Mouse (Mus musculus) frontal cortex, postnatal 14 days (tissue): ENCODE data around the gene Tmem176a.
A peak's percentile ranks its signal among the peaks of the same experiment; 100 is the strongest.
"Not testable (repeated sequence)": the region's sequence is repeated elsewhere in the genome, so short reads cannot be mapped to it uniquely, and the experiment has no call there.

ENCODE experiments used
- DNase-seq, 2 experiments: peaks; one replicate each; pipeline ENCODE4 v3.0.0; 2022; ENCODE audit warnings: low spot score in 2 of 2

Gene Tmem176a

DNA sequence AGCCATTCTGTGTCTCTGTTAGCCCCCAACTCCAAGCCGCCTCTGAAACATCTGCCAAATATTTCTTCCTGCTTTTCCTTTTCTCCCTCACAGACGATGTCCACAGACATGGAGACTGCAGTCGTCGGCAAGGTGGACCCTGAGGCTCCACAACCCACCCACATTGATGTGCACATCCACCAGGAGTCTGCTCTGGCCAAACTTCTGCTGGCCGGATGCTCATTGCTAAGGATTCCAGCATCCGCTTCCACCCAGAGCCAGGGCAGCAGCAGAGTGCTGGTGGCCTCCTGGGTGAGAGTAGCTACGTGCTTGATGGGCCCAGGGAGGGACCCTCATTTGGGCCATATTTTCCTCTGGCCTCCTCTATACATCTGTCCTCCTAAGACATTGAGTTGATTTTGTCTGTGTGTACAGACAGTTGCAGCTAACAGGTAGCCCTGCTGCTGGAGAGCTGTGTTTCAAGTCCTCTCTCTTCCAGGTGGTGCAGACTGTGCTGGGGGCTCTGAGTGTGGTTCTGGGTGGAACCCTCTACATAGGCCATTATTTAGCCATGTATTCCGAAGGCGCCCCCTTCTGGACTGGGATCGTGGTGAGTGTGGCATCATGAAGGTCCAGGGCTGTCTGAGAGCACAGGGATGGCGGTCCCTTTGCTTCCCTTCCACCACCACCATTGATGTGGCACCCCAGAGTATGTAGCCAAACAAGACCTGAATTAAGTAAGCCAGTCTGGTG, 1.6 kb downstream of the Tmem176a start:
- peak in 1 of 2 experiments; percentile 16 for DNase-seq

DNA sequence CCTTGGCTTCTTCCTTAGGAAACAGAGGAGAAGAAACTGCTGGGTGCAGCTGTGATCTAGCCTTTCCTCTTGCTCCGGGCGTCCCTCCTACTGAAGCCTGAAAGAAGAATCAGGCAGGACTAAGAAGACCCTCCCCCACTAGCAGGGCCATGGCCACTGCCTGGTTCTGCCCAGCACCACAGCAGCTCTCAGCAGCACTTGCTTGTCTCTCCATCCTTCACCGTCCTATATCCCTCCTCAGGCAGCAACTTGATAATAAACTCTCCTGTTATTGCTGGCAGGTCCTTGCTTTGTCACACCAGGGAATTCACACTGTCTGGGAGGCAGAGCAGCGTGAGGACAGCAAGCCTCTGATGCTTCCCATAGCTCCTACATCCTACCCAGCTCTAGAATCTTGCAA, 4.4 kb downstream of the Tmem176a start:
- no peak for DNase-seq

GRCm38 (mm10) chr6:48851820-48852491, 11.2 kb downstream of the Tmem176a start:
- DNase-seq: no peak

DNA sequence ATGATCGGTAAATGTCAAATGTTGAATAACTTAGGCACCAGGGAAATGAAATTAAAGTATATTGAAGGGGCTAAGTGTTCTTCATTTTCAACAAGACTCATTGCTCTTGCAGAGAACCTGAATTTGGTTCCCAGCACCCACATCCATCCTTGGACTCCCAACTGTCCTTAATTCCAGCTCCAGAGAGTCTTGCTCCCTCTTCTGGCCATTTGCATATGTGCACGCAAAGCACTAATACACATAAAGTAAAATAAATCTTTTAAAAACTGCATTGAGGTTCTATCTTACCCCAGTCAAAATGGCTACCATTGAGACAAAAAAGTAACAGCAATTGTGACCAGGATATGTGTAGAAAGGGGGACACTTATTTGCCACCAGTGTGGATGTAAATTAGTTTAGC, 13.4 kb downstream of the Tmem176a start:
- no peak for DNase-seq

DNA sequence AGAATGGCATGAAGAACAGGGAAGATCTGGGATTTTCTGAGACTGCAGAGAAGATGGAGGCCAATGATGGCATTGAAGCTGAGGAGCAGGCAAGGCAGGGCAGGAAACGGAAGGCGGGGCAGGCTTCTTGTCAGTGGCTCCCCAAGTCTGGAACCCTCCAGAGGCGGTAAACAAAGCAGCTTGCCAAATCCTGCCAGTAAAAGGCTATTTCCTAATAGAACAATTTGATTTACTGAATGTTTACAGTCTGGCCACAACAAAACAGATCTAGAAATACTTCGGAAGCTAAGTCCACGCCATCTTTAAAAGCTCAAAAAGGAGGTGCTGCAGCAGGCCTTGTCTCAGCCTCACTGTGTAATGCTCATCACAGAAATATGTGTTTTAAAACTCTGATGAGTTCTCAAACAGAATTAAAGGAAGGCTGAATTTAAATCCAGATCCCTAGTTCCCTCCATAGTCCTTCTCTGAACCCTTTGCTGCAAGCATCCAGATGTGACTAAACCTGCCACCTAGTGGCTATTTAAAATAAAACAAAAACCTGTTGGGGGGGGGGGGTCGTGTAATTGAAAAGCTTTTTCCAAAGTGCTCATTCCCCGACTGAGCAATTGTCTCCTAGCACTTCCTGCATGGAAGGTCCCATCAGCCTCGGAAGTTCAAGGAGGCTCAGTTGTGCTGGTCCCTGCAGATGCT, 17.0 kb downstream of the Tmem176a start:
- no peak for DNase-seq

DNA sequence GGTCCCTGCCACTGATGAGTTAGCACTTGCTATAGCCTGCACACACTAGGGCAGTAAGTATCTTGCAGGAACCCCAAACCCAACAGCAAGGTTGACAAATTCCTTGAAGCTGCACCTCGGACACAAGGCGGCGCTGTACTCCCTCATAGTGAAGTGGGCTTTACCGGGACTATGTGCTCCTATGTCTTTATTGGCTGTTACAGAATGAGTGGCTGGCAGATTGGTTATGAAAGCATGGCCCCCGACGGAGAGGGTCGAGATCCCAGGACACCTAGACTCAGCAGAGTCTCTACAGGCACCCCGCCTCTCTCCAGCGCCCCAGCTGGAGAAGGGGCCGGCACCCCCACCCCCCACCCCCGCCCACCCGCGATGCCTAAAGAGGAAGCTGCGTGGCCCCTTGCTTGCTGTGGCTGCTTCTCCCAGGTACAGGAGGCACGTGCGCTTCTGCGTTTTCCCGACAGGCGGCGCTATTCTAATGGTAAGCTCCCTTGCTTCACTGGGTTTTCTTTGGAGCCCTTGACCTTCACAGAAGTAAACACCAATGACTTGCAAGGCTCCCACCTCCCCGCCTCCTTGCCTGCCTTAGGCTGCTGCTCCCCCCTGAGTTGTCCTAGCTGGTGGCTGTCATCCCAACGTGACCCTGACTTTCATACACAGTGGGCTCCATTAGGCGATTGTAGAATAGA, 19.6 kb downstream of the Tmem176a start:
- DNase-seq: peak; percentile 23 to 48

DNA sequence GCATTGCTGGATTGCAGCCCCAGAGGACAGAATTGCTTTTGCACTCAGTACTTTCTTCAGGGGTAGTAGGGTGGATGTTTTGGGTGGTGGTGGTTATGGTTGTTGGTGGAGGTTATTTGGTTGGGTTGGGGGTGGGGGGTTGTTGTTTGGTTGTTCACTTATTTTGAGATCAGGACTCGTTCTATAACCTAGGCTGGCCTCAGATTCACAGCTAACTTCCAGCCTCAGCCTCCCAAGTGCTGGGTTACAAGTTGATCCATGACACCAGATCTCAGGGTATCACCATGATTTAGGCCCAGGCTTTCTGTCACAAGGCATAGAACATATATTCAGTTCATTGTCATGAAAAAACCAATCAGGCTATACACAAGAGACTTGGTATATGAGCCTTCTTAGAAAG, 20.1 kb downstream of the Tmem176a start:
- no peak for DNase-seq

DNA sequence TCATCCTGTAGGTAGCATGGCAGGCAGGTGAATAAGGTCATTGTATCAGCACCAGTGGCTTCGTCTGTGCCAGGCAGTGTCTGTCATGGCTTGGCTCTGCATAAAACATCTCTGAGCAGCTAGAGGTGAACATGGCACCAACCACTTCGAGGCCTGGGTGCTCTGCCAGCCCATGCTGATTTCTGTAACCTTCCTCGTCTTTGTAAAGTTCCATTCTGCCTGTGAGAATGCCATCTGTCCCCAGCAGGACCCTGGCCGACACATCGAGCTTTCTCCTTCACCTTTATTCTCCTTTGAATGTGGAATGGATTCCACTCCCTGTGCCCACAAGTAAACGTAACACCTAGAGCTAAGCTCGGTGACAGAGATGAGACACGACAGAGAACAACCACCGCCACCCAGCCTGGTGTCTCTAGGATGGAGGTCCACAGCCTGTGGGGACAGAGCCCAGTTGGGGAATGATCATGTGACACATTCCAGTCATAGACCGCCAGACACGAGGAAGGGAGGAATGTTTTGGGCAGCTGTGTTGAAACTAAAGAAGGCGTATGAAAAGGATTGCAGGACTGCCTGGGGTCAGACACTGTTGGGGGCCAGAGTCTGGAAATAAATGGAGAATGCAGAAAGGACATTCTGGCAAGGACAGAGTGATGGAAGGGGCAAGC, 21.0 kb downstream of the Tmem176a start:
- DNase-seq: no peak

GRCm38 (mm10) chr6:48862816-48863215, 22.1 kb downstream of the Tmem176a start:
- no peak for DNase-seq

GRCm38 (mm10) chr6:48863488-48863887, 22.8 kb downstream of the Tmem176a start:
- DNase-seq: no peak

GRCm38 (mm10) chr6:48864181-48864580, 23.5 kb downstream of the Tmem176a start:
- no peak for DNase-seq

- DNase-seq: no peak
Measured at GRCm38 (mm10) chr6:48864723-48865122, 24.0 kb downstream of the Tmem176a start.

DNA sequence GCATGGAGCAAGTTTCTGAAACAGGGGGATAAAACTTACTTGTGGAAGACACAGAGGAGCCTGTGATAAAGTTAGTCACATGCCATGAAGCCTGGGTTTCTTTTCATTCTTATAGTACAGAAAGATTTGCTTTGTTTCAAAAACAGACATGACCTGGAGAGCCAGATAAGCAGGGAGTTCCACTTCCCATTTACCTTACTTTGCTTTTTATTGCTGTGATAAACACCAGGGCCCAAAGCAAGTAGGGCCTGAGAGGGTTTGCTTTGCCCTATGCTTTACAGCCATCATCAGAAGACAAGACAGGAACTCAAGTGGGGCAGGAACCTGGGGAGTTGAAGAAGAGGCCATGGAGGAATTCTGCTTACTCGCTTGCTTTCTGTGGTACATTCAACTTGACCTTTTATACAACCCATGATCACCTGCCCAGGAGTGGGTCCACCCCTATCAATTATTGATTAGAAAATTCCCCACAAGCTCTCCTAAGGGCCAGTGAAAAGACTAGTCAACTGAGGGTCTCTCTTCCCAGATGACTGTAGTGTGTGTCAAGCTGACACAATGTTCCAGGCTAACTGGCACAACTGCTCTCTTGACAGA, 24.5 kb downstream of the Tmem176a start:
- no peak for DNase-seq

- DNase-seq: not testable (repeated sequence)
Measured at GRCm38 (mm10) chr6:48866355-48866950, 25.7 kb downstream of the Tmem176a start.

DNA sequence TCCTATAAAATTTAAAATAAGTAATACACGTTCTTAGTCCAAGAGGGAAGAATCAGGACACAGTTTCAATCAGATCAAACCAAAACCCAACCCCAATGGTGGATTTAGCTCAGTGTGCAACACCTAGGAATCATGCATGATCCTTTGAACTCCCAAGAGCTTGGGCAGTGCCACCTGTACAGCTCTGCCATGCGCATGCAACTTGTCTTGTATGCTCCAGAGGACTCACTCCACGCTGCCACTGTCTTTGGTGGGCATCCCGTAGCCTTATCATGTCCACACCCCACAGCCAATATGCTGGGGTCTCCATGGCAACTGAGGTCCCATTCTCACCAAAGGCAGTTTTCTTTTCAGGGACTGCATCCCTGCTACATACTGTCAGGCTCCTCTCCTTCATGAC, 26.4 kb downstream of the Tmem176a start:
- DNase-seq: no peak

DNA sequence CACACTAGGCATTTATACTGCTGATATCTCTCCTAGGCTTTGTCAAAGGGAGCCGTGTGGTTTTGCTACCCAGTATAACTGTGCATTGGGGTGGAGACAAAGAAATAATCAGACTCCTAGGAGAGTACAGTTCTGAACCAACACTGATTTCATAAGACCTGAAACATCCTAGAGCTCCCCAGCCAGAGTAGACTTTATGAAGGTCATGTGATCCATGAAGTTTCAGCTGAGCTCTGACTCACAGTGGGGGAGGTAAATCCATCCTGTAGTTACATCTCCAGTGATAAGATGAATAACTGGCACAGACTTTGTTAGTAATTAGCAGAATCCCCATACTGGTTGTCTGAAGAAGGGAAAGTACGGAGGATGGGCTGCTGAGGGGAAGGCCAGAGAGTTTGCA, 29.1 kb downstream of the Tmem176a start:
- no peak for DNase-seq

- DNase-seq: no peak
Measured at GRCm38 (mm10) chr6:48872596-48872995, 31.9 kb downstream of the Tmem176a start, which contains the start of gene Aoc1. TSS of gene Aoc1 (plus strand) at chr6:48872896.

- no peak for DNase-seq
Measured at GRCm38 (mm10) chr6:48874576-48874975, 33.9 kb downstream of the Tmem176a start.

- no peak for DNase-seq
Measured at GRCm38 (mm10) chr6:48875515-48875914, 34.8 kb downstream of the Tmem176a start.

GRCm38 (mm10) chr6:48876510-48877135, 35.9 kb downstream of the Tmem176a start:
- peak in 1 of 2 experiments; percentile 14 for DNase-seq
